Mouse (Mus musculus): ENCODE measurements around the gene Gm29427. TPM values are rescaled to one million over a fixed set of nuclear protein-coding genes. Genes with fewer than 3 reads are reported as not detected.

The Gm29427 gene
- polyA plus RNA-seq, 1 experiment from 2014 or later = not detected

DNA sequence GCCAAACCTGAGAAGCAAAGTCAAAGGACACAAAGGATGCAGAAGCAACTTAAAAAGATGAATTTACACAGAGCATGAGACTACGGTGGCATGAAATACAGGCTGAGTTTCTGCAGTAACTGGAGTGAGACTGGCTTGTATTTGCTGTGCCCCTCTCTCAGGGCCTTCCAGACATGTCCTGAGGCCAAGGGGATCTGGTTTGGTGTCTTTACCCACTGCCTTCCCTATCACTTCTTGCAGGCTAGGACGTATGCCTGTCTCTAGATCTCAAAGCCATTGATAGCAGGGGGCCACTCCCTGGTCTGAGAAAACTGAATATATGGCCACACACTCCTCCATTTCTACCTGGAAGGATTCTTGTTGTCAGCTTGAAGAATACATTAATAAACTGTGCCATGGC lies 28.6 kb upstream of the Gm29427 start:
- Histone ChIP-seq H3K9me3 (ENCODE audit: control insufficient read depth, low read length) (no peaks in the 10 kb centered on the region), H3K4me3 (ENCODE audit: low read depth, low read length) (no peak overlapping the region), H3K36me3 (ENCODE audit: control insufficient read depth, insufficient read depth, low read length) (no peaks in the 10 kb centered on the region), H3K9ac (ENCODE audit: low read depth, low read length) (no peak overlapping the region), H3K27ac (replicated peaks; ENCODE audit: low read depth, low read length) (no peak overlapping the region), H3K27me3 (replicated peaks; ENCODE audit: control insufficient read depth, insufficient read depth, low read length) (no peaks in the 10 kb centered on the region), H3K4me1 (ENCODE audit: control insufficient read depth, insufficient read depth, low read length) (no peaks in the 10 kb centered on the region), H3K4me2 (ENCODE audit: low read depth, low read length) (no peak overlapping the region)
- no peak for DNase-seq (ENCODE audit: low spot score)
- ATAC-seq (ENCODE audit: low read depth) = no peak
- WGBS = 63% methylated on average over 2 of the region's 2 CpGs

DNA sequence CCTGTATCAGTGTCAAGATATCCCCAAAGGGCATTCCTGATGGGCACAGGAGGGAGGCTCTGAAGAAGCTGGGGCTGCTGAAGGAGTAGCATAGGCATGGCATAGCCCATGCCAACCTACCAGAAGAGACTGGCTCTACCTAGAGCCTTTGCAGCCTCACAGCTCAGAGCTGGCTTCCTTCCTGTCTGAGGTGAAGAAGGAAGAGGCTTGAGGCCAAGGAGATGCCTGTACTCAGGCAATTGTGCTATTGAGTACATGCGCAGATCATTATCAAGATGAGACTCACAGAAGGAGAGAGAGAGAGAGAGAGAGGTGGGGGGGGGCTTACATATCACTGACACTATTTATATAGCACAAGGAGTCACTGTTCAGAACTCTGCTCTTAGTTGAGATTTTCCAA lies 28.2 kb upstream of the Gm29427 start:
- Histone ChIP-seq H3K4me1 (ENCODE audit: control insufficient read depth, insufficient read depth, low read length) (no peaks in the 10 kb centered on the region), H3K9me3 (ENCODE audit: control insufficient read depth, low read length) (no peaks in the 10 kb centered on the region), H3K27ac (replicated peaks; ENCODE audit: low read depth, low read length) (no peak overlapping the region), H3K4me3 (ENCODE audit: low read depth, low read length) (no peak overlapping the region), H3K9ac (ENCODE audit: low read depth, low read length) (no peak overlapping the region), H3K27me3 (replicated peaks; ENCODE audit: control insufficient read depth, insufficient read depth, low read length) (no peaks in the 10 kb centered on the region), H3K4me2 (ENCODE audit: low read depth, low read length) (no peak overlapping the region), H3K36me3 (ENCODE audit: control insufficient read depth, insufficient read depth, low read length) (no peaks in the 10 kb centered on the region)
- 86% methylated on average over 1 of the region's 1 CpGs for WGBS
- DNase-seq (ENCODE audit: low spot score) (no peak), ATAC-seq (ENCODE audit: low read depth) (no peak)

DNA sequence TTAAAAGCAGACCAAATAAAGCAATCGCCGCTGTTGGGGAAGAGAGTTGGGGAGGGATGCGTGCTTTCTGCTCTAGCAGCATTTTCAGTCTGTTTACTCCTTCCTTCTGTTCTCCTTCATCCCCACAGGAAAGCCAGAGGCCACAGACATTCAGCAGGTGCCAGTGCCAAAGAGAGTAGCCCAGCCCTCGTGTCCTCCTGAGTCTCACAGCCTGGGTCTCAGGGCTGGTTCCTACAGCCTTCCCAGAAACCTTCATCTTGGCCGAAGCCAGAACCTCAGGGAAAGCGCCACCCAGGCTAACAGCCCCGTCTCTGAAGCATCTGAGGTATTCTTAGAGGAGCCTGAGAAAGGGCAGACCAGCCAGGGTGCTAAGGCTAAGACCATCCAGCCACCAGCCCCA lies 26.6 kb upstream of the Gm29427 start:
- no peak overlapping the region for H3K27ac ChIP-seq (replicated peaks; ENCODE audit: low read depth, low read length)
- 82% methylated on average over 7 of the region's 7 CpGs for WGBS
- no peak overlapping the region for H3K9ac ChIP-seq (ENCODE audit: low read depth, low read length)
- H3K9me3 ChIP-seq (ENCODE audit: control insufficient read depth, low read length) = no peaks in the 10 kb centered on the region
- ATAC-seq (ENCODE audit: low read depth) = no peak
- no peaks in the 10 kb centered on the region for H3K4me1 ChIP-seq (ENCODE audit: control insufficient read depth, insufficient read depth, low read length)
- no peak for DNase-seq (ENCODE audit: low spot score)
- H3K4me2 ChIP-seq (ENCODE audit: low read depth, low read length) = no peak overlapping the region
- H3K36me3 ChIP-seq (ENCODE audit: control insufficient read depth, insufficient read depth, low read length) = no peaks in the 10 kb centered on the region
- H3K27me3 ChIP-seq (replicated peaks; ENCODE audit: control insufficient read depth, insufficient read depth, low read length) = no peaks in the 10 kb centered on the region
- no peak overlapping the region for H3K4me3 ChIP-seq (ENCODE audit: low read depth, low read length)

DNA sequence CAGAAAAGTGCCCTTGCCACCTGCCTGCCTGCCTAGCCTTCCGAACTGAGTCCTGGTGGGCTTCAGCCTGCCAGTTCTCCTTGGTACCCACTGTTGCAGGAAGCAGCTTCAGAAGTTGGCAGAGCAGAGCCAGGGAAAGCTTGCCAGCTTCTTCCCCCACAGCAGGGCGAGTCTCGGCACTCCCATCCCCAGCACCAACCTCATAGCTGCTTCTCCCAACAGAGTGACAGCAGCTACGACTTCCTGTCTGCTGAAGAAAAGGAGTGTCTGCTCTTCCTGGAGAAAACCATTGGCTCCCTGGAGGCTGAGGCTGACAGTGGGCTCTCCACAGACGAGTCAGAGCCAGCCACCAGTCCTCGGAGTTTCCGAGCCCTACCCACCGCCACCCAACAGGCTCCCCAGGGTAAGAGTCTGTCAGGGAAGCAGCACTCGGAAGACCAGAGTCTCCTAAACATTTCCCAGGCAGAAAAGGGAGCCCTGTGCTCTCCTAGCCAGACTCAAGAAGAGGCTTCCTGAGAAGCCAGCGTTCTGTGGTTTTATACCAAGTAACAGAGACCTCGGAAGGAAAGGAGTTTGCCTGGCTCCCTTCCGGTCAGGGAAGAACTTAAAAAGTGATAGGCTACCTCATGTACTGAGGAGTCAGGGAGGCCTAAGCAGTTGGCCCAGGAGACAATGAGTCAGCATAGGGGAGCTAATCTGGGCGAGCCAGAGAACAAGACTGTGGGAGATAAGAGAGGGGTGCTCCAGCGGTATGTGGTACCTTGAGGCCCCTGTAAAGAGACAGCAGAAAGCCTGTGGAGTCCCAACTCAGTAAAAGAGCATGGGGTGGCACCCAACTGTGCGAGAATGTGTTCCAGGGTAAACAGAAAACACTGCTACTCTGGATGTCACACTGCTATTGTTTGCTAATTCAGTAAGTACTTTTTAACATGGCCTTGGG lies 25.5 kb upstream of the Gm29427 start:
- Histone ChIP-seq H3K9ac (ENCODE audit: low read depth, low read length) (no peak overlapping the region; the same call in 1 of the 2 replicates), H3K27ac (replicated peaks; ENCODE audit: low read depth, low read length) (no peak overlapping the region), H3K4me3 (ENCODE audit: low read depth, low read length) (no peak overlapping the region), H3K27me3 (replicated peaks; ENCODE audit: control insufficient read depth, insufficient read depth, low read length) (no peaks in the 10 kb centered on the region), H3K4me2 (ENCODE audit: low read depth, low read length) (no peak overlapping the region), H3K9me3 (ENCODE audit: control insufficient read depth, low read length) (no peaks in the 10 kb centered on the region), H3K4me1 (ENCODE audit: control insufficient read depth, insufficient read depth, low read length) (no peaks in the 10 kb centered on the region), H3K36me3 (ENCODE audit: control insufficient read depth, insufficient read depth, low read length) (no peaks in the 10 kb centered on the region)
- 42% methylated on average over 15 of the region's 15 CpGs for WGBS
- ATAC-seq (ENCODE audit: low read depth) = no peak
- no peak for DNase-seq (ENCODE audit: low spot score)

DNA sequence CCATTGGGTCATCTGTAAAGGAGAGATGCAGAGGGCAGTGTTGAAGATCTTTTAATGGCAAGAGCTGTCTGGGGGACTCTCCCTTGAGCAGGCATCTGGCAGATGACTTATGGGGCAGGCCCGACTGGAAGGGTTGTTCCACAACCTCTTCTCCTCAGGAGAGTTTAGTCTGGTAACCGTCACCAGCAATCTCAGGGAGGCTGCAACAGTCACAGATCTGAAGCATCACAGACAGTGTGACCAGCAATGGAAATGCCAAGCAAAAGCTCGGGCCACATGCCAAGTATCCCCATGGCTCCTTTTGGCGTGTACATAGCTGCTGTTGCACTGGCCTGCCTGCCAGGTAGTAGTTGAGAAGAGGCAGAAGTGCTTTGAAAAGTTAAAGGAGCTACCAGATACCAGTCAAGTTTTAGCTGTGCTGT lies 24.6 kb upstream of the Gm29427 start:
- no peak for ATAC-seq (ENCODE audit: low read depth)
- no peak for DNase-seq (ENCODE audit: low spot score)

DNA sequence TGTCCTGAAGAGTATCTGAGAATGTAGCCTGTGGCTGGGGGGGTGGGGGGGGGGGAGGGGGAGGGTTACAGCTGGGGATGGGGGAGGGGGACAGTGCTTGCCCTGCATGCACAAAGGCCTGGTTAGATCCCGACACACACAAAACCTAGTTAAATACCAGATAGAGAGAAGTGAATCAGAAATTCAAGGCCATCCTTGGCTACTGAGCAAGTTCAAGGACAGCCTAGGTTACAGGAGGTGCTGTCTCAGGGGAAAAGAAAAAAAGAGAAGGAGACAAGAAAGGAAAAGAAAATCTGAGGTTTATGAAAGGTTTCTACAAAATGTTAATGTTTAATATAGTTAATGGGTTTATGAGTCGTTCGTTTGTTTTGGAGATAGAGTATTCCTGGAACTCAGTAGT lies 24.0 kb upstream of the Gm29427 start:
- 79% methylated on average over 3 of the region's 3 CpGs for WGBS
- Histone ChIP-seq H3K27ac (replicated peaks; ENCODE audit: low read depth, low read length) (no peak overlapping the region), H3K9me3 (ENCODE audit: control insufficient read depth, low read length) (no peaks in the 10 kb centered on the region), H3K36me3 (ENCODE audit: control insufficient read depth, insufficient read depth, low read length) (no peaks in the 10 kb centered on the region), H3K4me2 (ENCODE audit: low read depth, low read length) (no peak overlapping the region), H3K4me3 (ENCODE audit: low read depth, low read length) (no peak overlapping the region), H3K27me3 (replicated peaks; ENCODE audit: control insufficient read depth, insufficient read depth, low read length) (no peaks in the 10 kb centered on the region), H3K9ac (ENCODE audit: low read depth, low read length) (no peak overlapping the region), H3K4me1 (ENCODE audit: control insufficient read depth, insufficient read depth, low read length) (no peaks in the 10 kb centered on the region)
- no peak for ATAC-seq (ENCODE audit: low read depth)
- no peak for DNase-seq (ENCODE audit: low spot score)

More for the DNA sequence above, 24.6 kb upstream of the Gm29427 start:
- Histone ChIP-seq H3K4me3 (ENCODE audit: low read depth, low read length) (no peak overlapping the region), H3K4me1 (ENCODE audit: control insufficient read depth, insufficient read depth, low read length) (no peaks in the 10 kb centered on the region), H3K27me3 (replicated peaks; ENCODE audit: control insufficient read depth, insufficient read depth, low read length) (no peaks in the 10 kb centered on the region), H3K9me3 (ENCODE audit: control insufficient read depth, low read length) (no peaks in the 10 kb centered on the region), H3K4me2 (ENCODE audit: low read depth, low read length) (no peak overlapping the region), H3K27ac (replicated peaks; ENCODE audit: low read depth, low read length) (no peak overlapping the region), H3K36me3 (ENCODE audit: control insufficient read depth, insufficient read depth, low read length) (no peaks in the 10 kb centered on the region), H3K9ac (ENCODE audit: low read depth, low read length) (no peak overlapping the region; the same call in 1 of the 2 replicates)
- WGBS = 82% methylated on average over 4 of the region's 4 CpGs

DNA sequence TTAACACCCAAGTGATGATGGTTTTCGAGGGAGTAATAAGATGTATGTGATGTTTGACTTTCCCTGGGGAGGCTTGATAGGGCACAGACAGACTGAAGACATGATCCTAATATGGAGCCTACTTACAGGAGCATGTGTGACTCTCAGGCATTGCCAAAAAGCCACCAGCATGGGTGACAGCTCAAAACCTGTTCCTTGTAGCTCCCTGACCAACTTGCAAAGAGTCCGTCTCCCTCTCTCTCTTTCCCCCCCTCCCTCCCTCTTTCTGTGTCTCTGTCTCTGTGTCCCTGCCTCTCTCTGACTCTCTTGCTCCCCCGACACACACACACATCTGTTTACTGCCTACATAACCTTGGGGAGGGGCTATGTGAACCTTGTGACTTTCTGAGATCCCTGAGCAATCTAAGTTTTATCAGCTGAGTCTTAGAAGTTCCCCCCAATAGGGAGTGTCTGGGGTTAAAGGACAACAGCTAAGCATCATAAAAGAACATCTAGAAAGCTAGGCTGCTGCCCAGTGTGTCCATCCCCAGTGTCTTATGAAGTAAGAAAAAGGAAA lies 23.0 kb upstream of the Gm29427 start:
- no peak overlapping the region for H3K9ac ChIP-seq (ENCODE audit: low read depth, low read length)

DNA sequence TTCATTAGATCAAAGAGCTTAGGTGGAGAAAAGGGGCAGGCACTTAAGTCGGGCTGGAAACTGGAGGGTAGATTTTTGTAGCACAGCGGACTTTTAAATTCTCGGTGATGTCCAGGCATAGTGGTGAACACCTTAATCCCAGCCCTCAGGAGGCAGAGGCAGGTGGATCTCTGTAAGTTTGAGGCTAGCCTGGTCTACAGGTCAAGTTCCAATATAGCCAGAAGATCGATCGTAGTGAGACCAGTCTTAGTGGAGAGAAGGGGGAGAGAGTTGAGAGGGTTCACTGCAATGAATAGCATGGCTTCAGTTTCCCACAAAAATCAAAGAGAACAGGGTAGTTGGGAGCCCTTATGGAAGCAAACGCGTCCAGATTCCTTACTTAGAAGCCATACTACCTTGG lies 22.3 kb upstream of the Gm29427 start:
- Histone ChIP-seq H3K27me3 (replicated peaks; ENCODE audit: control insufficient read depth, insufficient read depth, low read length) (no peaks in the 10 kb centered on the region), H3K9me3 (ENCODE audit: control insufficient read depth, low read length) (no peaks in the 10 kb centered on the region), H3K36me3 (ENCODE audit: control insufficient read depth, insufficient read depth, low read length) (no peaks in the 10 kb centered on the region), H3K4me2 (ENCODE audit: low read depth, low read length) (no peak overlapping the region), H3K4me1 (ENCODE audit: control insufficient read depth, insufficient read depth, low read length) (no peaks in the 10 kb centered on the region), H3K27ac (replicated peaks; ENCODE audit: low read depth, low read length) (no peak overlapping the region), H3K9ac (ENCODE audit: low read depth, low read length) (no peak overlapping the region), H3K4me3 (ENCODE audit: low read depth, low read length) (no peak overlapping the region)
- ATAC-seq (ENCODE audit: low read depth) = no peak
- 91% methylated on average over 7 of the region's 7 CpGs for WGBS
- DNase-seq (ENCODE audit: low spot score) = no peak

More for the DNA sequence above, 23.0 kb upstream of the Gm29427 start:
- Histone ChIP-seq H3K4me2 (ENCODE audit: low read depth, low read length) (no peak overlapping the region), H3K4me1 (ENCODE audit: control insufficient read depth, insufficient read depth, low read length) (no peaks in the 10 kb centered on the region), H3K36me3 (ENCODE audit: control insufficient read depth, insufficient read depth, low read length) (no peaks in the 10 kb centered on the region), H3K4me3 (ENCODE audit: low read depth, low read length) (no peak overlapping the region), H3K27me3 (replicated peaks; ENCODE audit: control insufficient read depth, insufficient read depth, low read length) (no peaks in the 10 kb centered on the region), H3K9me3 (ENCODE audit: control insufficient read depth, low read length) (no peaks in the 10 kb centered on the region), H3K27ac (replicated peaks; ENCODE audit: low read depth, low read length) (no peak overlapping the region)
- ATAC-seq (ENCODE audit: low read depth) (no peak), DNase-seq (ENCODE audit: low spot score) (no peak)
- 73% methylated on average over 3 of the region's 3 CpGs for WGBS
